Mouse (Mus musculus): Measurements from ENCODE around the gene Adgrb2.

DNA sequence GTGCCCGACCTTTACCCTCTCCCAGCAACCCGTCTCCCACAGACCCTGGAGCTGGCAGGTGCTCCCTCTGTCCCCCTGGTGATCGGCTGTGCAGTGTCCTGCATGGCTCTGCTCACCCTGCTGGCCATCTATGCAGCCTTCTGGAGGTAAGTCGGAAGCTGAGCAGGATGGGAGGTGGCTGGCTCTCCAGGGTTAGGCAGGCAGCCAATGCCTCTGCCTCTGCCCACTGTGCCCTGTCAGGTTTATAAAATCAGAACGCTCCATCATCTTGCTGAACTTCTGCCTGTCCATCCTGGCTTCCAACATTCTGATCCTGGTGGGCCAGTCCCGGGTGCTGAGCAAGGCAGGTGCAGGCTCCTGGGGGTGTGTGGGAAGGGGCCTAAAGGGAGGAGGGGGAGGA, 27.6 kb downstream of the Adgrb2 start:
- TF ChIP-seq CTCF (IDR thresholded peaks at IDR 0.05; ENCODE audit: extremely low read depth, insufficient read depth, low read length) (no peak), POLR2A (IDR thresholded peaks at IDR 0.05; ENCODE audit: extremely low read depth, insufficient read depth, low read length) (no peak)

All from cortical plate, adult 2 months (tissue).